Mouse (Mus musculus): ENCODE measurements around the gene Olfr1420.
"Not testable (repeated sequence)": the region's sequence is repeated elsewhere in the genome, so short reads cannot be mapped to it uniquely, and the experiment has no call there.

Olfr1420 gene

GRCm38 (mm10) chr19:11886265-11886664 lies at the start of gene Olfr1420:
Gene Olfr1420 (plus strand): TSS chr19:11886565.
- no peak for DNase-seq

DNA sequence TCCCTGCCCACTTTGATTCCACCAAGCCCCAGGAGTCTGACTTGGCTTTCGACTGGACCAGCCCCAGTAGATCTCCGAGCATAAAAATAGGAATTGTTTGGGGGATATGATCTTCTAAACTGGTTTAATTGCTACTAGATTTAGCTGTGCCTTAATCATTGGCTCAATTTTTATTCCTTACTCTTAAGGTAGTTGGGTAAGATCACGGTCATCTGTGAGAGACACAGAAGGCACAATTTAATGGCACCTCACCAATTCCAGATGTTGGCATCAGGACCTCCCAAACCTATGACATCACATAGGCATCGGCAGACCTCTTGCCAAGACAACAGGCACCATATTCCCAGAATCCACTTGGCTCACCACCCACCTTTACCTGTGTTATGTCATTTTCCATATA lies 47.2 kb upstream of the Olfr1420 start, which contains the start of gene Olfr1417:
Olfr1417 (minus strand) TSS at position 101 of the 400 bp plus-strand sequence.
- no peak for DNase-seq

GRCm38 (mm10) chr19:11846333-11846732 lies 40.0 kb upstream of the Olfr1420 start:
- no peak for DNase-seq

DNA sequence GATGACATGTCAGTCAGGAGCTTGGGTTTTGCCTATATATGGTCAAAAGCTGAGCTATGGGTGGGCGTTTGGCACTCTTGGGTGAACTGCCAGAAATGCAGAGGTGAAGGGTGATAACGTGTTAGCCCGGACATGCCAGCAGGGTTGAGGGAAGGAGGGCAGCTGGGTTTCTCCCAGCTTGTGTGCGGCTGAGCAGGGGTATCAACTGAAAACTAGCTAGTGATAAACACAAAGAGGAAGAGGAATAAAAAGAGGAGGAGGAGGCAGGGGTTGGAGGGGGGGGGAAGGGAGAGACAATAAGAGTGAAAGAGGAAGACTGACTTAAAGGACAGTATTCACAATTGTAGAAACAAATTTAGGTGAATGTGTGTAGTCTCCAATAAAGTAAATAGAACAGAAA lies 33.7 kb upstream of the Olfr1420 start:
- DNase-seq = no peak

DNA sequence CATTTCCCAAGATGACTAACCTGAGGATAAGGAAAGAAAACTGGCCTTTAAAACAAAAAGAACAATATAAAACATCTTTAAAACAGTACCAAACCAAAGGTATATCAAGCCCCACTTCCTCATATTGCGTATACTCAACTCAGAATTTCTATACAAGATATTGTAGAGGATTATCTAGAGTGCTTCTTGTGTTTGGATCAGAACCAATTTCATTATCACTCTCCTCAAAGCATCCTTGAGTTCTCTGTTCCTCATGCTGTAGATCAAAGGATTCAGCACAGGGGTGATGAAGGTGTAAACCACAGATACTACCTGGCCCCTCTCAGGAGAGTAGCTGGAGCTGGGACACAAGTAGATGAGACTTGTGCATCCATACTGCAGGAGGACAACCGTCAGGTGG lies 31.5 kb upstream of the Olfr1420 start:
- no peak for DNase-seq

- no peak for DNase-seq
Measured at GRCm38 (mm10) chr19:11856506-11856905, 29.9 kb upstream of the Olfr1420 start.

- DNase-seq = no peak
Measured at GRCm38 (mm10) chr19:11860966-11861365, 25.4 kb upstream of the Olfr1420 start, which contains the start of gene Olfr1418. Gene Olfr1418 (minus strand): TSS chr19:11861066.

DNA sequence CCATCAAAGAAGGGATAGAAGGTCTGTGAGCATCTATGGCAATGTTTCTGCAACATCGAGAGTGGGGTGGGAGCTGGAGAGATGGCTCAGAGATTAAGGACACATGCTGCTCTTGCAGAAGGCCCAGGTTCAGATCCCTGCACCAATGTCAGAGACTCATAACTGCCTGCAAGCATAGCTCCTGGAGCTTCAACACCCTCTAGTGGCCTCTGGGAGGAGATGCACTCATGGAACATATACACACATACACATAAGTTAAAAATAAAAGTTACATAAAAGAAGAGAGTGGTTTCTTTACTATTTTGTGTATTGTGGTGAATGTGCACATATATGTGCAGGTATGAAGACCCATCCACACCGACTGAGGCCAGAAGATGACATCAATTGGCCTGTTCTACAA lies 18.5 kb upstream of the Olfr1420 start:
- no peak for DNase-seq

DNA sequence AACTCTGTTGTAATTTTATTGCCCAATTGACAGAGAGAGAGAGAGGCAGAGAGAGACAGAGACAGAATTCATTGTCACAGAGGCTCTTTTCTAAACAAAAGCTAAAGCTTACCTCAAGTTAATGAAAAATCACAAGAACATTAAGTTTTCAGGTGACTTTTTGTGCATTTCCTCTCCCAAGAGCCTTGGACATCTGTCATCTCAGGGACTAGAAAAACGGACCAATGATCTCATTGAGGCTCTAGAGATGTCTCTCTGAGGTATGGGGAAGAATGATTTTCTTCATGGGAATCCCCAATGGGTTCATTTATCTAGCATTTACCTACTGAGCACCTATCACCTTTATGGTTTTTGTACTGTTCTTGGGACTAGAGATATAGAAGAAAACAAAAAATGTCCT lies 11.4 kb upstream of the Olfr1420 start, which contains the start of gene Olfr1419:
Olfr1419 (minus strand) TSS at position 101 of the 400 bp plus-strand sequence.
- DNase-seq = no peak

DNA sequence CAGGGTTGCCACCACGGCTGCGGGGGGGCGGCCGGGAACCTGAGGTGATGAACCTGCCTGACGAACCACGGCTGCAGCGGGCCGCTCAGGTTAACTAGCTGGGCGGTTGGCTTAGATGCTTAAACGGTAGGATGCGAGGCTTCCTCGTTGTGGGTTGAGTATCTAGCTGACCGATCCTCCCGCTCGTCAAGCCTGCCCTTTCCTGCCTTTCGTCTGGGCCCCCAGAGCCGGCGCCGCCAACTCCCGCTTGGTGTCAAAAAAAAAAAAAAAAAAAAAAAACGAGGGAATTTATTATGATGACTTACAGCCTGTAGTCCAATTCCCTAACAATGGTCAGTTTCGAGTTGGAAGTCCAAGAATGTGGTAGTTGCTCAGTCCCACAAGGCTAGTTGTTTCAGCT lies 8.0 kb upstream of the Olfr1420 start:
- not testable (repeated sequence) for DNase-seq

DNA sequence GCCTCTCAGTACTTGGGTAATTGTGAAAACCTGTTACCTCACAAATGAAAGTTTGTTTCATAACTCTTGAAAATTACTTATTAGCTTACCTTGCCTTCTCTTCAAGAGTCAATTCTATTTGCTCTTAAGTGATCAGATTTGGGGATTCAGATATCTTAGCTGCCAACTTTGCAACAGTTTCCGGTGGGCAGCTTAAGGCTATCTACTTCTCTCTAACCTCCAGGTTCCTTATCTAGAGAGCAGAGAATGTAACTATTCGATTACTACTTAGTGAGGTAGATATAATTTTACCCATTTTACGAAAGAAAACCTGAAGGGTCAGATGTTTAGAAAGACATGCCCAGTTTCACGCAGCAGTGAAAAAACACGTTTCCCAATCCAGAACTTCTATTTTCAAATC lies 24.7 kb downstream of the Olfr1420 start:
- no peak for DNase-seq

GRCm38 (mm10) chr19:11911603-11912002 lies 25.2 kb downstream of the Olfr1420 start:
- DNase-seq = peak in 1 of 2 experiments; percentile 18

- peak; percentile 99 for DNase-seq
Measured at GRCm38 (mm10) chr19:11912037-11912532, 25.7 kb downstream of the Olfr1420 start, which contains the start of gene Patl1. Gene Patl1 (plus strand): TSS chr19:11912399.

DNA sequence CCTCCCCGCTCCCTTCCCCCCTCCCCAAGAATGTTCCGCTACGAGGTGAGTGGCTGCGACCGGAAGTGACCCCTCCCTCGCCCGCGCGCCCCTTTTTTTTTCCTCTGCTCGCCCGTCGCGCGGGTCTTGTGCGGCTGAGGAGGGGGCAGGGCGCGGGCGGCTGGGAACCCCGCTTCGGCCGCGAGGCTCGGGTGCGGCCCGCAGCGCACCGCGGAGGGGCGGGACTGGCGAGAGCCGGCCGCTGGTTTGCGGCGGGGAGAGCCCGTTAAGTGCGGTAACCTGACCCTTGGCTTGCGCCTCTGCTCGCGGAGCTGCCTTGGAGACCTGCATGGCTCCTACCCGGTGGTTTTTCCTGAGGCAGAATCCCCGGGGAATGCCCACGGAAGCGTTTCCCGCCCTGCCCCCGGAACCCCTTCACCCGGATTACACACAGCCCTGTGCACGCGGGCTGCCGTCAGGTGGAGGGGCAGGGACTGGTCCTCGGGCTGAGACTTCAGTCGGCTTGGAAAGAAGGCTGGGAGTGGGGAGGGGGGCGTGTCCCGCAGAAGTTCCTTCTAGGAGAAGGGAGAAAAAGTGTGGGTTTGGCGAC lies 26.3 kb downstream of the Olfr1420 start:
- DNase-seq = peak; percentile 64 to 69

DNA sequence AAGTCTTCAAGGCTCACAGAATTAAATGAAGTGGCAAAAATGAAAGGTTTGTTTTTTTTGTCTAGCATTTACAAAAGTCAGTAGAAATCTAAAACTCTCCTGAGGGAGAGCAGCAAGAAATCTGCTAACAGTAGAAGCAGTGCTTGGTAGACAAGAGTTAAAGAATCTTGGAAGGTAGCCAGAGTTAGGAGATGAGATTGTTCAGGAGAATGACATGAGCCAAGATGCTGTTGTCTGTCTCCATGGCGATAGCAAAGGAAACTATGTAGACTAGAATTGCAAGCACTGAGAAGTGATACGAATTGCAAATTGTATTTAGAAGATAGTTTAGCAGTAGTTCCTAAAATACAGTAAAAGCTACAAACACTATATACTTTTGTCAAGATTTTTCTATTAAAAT lies 29.4 kb downstream of the Olfr1420 start:
- DNase-seq = peak in 1 of 2 experiments; percentile 42

GRCm38 (mm10) chr19:11922068-11922467 lies 35.7 kb downstream of the Olfr1420 start:
- DNase-seq = no peak

DNA sequence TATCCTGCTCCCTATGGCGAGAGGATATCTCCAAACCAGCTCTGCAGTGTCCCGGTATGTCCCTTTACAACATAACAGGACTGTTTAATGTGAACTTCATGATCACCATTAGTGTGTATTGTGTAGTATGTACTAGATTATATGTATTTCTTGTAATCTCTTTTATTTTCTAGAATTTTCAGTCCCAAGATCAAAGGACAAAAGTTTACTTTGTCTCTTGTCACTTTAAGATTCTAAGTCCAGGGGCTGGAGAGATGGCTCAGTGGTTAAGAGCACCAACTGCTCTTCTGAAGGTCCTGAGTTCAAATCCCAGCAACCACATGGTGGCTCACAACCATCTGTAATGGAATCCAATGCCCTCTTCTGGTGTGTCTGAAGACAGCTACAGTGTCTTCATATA lies 36.1 kb downstream of the Olfr1420 start:
- not testable (repeated sequence) for DNase-seq

DNA sequence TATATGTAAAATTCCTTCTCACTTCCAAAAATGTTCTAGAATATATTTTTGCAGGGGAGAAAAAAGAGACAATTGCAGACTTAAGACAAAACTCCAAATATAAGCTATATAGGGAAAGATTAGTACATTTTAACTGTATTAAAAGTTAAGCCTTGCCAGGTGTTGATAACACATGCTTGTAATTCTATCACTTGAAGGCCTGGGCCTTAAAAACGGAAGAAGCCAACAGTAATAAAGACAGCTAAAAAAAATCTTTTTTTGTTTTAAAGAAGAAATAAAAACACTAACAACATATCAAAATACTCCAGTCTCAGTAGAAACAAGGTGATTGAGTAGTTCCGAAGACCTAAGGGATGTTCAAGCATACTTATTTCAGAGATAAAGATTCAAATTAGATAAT lies 40.0 kb downstream of the Olfr1420 start:
- no peak for DNase-seq

- DNase-seq = no peak
Measured at GRCm38 (mm10) chr19:11928025-11928748, 41.8 kb downstream of the Olfr1420 start.

GRCm38 (mm10) chr19:11946460-11946859 lies 60.1 kb downstream of the Olfr1420 start:
- not testable (repeated sequence) for DNase-seq
